Mouse (Mus musculus): Measurements from ENCODE around the gene Cnot3. TPM values are rescaled to one million over a fixed set of nuclear protein-coding genes. Genes with fewer than 3 reads are reported as not detected.

Gene Cnot3
- polyA plus RNA-seq, 1 experiment from 2014 or later: 47.4 TPM

DNA sequence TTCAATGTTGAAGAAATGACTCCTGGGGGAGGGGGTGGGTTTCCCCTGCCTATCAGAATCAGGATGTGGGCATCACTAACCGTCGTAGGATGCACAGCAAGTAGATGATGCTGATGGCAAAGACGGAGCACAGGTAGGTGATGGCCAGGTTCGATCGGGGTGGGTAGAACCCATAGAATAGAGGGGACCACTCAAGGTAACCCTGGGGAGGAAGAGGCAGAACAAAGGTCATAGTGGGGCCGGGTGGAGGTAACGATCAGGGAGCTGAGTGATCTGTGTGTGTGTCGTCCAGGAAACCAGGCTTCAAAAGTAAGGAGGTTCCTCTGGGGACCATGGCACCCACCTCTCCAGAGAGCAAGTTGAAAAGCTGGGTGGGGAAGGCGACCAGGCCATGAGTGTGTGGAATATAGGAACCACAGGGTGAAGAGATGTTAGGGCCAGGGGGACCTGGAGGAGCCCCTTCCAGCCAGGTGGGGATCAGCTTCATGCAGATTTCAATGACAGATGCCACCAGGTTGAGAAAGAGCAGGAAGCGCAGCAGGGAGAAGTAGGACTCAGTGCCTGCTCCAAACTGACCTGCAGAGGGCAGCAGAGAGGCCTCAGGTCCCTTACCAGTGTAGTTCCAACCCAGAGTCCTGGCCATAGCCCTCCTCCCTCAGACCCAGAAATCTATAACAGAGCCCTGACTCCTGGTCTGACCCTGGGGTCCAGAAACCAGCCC is 29.6 kb downstream of the Cnot3 start:
- Histone ChIP-seq H3K27ac (no peak overlapping the region), H3K4me3 (ENCODE audit: inconsistent target) (no peak overlapping the region), H3K79me2 (ENCODE audit: inconsistent target) (no peaks in the 10 kb centered on the region), H3K36me3 (ENCODE audit: inconsistent target) (no peaks in the 10 kb centered on the region)
- 75% methylated on average over 10 of the region's 10 CpGs for WGBS (ENCODE audit: missing documents)

DNA sequence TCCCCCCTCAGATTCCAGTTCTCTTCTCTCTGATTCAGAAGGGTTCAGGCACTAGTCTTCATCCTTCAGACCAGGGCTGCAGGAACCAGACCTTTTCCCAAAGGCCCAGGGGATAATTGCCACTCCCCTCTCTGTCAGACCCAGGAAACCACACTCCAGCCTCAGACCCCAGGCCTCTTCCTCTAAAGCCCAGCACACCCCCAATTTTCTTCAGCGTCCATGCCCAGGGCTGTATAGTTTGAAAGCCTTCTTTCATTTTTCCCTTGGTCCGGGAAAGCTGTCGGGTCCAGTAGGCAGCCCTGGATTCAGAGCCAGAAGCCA is 30.1 kb downstream of the Cnot3 start:
- Histone ChIP-seq H3K4me3 (ENCODE audit: inconsistent target) (no peak overlapping the region), H3K27ac (no peak overlapping the region), H3K36me3 (ENCODE audit: inconsistent target) (no peaks in the 10 kb centered on the region), H3K79me2 (ENCODE audit: inconsistent target) (no peaks in the 10 kb centered on the region)
- WGBS (ENCODE audit: missing documents): 73% methylated on average over 3 of the region's 3 CpGs

DNA sequence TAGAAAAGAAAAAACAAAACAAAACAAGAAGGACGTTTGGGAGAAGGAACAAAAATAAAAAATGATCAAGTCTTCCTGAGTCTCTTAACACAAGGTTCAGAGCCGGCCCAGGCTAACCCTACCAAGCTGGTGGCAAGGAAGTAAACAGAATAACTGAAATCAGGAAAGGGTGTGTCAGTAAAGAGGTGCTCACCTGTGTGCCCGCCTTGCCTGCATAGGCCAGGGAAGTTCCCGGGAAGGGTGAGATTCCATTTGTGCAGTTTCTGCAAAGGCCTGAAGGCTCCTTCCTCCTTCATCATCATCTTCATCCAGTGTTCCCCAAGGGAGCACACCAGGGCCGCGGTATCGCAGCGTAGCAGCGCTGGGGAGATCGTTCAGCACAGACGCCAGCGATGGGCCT is 31.3 kb downstream of the Cnot3 start:
- 89% methylated on average over 12 of the region's 12 CpGs for WGBS (ENCODE audit: missing documents)
- H3K36me3 ChIP-seq (ENCODE audit: inconsistent target): no peaks in the 10 kb centered on the region
- no peak overlapping the region for H3K4me3 ChIP-seq (ENCODE audit: inconsistent target)
- H3K79me2 ChIP-seq (ENCODE audit: inconsistent target): no peaks in the 10 kb centered on the region
- no peak overlapping the region for H3K27ac ChIP-seq

DNA sequence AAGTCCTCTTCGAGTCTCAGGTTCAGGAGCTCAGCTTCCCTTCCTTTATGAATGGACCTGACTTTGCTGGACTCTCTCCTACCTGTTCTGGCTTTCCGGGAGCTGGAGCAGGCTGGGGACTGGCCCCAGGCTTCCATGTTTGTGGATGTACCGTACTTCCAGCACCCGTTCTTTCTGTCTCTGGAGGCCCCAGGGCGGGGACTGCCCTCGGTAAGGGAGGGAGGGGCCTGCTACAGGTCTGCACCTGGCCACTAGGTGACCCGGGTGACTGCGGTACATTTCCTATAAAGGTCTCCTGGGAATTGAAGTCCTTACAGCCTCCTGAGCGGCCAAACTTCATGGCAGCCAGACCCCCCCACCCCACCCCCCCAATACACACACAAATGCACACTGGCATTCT is 32.3 kb downstream of the Cnot3 start, which contains the start of gene Tmc4:
TSS of gene Tmc4 (minus strand) at position 212 of the 400 bp plus-strand sequence.
- Histone ChIP-seq H3K36me3 (ENCODE audit: inconsistent target) (no peaks in the 10 kb centered on the region), H3K79me2 (ENCODE audit: inconsistent target) (no peaks in the 10 kb centered on the region), H3K4me3 (ENCODE audit: inconsistent target) (no peak within 1 kb of the TSS), H3K27ac (no peak within 1 kb of the TSS)
- WGBS (ENCODE audit: missing documents): 82% methylated on average over 8 of the region's 9 CpGs

DNA sequence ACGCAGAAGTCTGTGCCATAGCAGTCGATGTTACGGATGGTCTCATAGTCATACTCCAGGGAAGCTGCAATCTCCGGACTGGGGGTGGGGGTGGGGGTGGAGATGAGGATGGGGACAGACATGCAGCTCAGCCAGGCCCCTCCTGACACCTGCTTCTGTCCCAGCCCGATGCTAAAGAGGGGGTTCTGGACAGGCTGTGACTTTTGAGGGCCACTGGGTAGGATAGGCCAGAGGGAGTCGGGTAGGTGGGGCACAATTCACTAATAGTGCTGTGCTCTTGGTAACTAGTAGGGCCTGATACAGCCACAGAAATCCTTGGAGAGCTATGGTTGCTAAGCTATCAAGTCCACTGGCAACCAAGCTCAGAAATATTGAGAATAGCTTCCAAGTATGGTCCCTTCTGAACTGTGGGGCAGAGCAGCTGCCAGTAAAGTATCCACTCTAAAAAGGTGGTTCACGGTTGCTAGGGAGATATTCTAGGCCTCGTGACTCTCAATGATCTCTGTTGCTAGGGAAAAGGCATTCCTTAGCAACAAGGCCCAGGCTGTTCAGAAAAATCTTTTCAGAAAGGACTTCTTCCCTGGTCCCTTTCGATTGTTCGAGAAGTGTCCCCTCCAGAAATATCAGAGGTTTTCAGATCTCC is 39.0 kb downstream of the Cnot3 start:
- Histone ChIP-seq H3K27ac (no peak overlapping the region), H3K79me2 (ENCODE audit: inconsistent target) (no peaks in the 10 kb centered on the region), H3K36me3 (ENCODE audit: inconsistent target) (0 out of 2 replicates have a peak, but pooled peaks cover 8% of the 10 kb centered on the region), H3K4me3 (ENCODE audit: inconsistent target) (no peak overlapping the region)
- 94% methylated on average over 10 of the region's 10 CpGs for WGBS (ENCODE audit: missing documents)

DNA sequence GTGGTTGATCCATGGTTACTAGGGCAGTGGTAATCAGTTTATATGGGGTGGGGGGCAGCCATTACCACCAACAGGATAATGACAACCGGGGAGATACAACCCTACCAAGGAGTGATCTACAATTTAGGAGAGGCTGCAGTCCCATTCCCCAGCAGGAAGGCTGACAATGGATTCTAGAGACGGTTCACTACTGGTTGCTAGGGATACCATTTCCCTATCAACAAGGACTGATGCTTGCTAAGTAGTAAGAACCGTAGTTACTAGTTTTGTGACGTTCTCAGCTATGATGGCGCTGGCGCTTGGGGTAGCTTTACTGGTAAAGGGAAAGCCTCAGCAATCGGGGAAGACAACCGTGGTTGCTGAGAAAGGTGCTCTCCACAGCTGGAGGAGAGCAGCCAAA is 39.6 kb downstream of the Cnot3 start:
- Histone ChIP-seq H3K36me3 (ENCODE audit: inconsistent target) (0 out of 2 replicates have a peak, but pooled peaks cover 8% of the 10 kb centered on the region), H3K79me2 (ENCODE audit: inconsistent target) (no peaks in the 10 kb centered on the region), H3K27ac (no peak overlapping the region), H3K4me3 (ENCODE audit: inconsistent target) (no peak overlapping the region)
- WGBS (ENCODE audit: missing documents): 99% methylated on average over 8 of the region's 8 CpGs

DNA sequence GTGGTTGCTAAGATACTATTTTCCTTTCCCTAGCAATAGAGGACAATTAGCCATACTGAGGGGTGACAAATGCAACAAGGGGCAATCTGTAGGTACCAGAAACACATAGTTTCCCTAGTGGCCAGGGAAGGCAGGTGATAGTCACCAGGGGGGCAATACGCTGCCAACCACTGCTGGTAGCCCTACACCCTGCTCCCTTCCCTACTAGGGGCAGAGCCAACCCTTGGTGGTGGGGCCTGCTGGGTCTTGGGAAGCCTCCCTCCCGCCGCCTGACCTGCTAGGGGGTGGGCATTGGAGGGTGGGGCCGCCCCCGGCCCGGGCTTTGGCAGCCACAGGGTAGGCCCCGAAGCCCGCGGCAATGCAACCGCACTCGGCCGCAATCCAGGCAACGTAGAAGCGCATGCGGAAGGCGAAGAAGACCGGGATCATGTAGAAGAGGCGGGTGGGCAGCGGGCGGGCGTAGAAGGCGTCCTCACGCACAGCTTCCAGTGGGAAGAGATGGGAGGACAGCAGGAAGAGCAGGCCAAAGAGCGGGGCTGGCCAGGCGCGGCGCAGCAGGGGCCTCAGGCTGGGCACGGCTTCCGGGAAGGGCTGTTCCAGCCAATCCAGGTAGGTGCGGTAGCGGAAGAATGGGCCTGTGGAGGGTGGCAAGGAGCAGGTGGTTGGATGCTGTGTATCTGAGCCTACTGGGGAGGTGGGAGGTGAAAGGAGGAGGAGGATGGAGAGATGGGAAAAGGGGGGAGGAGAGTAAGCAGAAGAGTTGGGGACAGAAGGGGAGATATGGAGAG is 40.5 kb downstream of the Cnot3 start:
- Histone ChIP-seq H3K4me3 (ENCODE audit: inconsistent target) (no peak overlapping the region), H3K79me2 (ENCODE audit: inconsistent target) (no peaks in the 10 kb centered on the region), H3K27ac (no peak overlapping the region), H3K36me3 (ENCODE audit: inconsistent target) (0 out of 2 replicates have a peak, but pooled peaks cover 8% of the 10 kb centered on the region)
- WGBS (ENCODE audit: missing documents): 94% methylated on average over 20 of the region's 31 CpGs

DNA sequence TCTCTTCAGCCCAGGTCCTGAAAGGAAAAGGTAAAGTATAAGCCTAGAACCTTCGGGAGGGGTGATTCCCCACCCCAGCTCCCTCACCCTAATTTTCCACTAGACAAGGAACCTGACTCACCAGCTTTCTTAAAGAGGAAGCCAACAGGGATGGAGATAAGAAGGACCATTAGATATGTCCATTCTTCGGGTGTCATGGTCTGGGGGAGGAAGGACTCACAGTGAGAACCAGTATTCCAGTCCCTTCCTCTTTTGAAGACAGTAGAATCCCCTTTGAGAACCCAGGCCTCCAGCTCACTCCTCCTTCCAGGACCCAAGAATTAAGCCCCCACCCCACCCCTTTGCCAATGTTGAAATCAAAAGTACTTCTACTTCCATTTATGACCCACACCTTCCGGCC is 46.9 kb downstream of the Cnot3 start:
- H3K27ac ChIP-seq: 0 out of 2 replicates have a peak overlapping the region, but pooled peaks have one; percentile 4
- peaks cover 23% of the 10 kb centered on the region for H3K79me2 ChIP-seq (ENCODE audit: inconsistent target)
- 6% methylated on average over 3 of the region's 3 CpGs for WGBS (ENCODE audit: missing documents)
- 0 out of 2 replicates have a peak, but pooled peaks cover 6% of the 10 kb centered on the region for H3K36me3 ChIP-seq (ENCODE audit: inconsistent target)
- H3K4me3 ChIP-seq (ENCODE audit: inconsistent target): peak overlapping the region; percentile 61

DNA sequence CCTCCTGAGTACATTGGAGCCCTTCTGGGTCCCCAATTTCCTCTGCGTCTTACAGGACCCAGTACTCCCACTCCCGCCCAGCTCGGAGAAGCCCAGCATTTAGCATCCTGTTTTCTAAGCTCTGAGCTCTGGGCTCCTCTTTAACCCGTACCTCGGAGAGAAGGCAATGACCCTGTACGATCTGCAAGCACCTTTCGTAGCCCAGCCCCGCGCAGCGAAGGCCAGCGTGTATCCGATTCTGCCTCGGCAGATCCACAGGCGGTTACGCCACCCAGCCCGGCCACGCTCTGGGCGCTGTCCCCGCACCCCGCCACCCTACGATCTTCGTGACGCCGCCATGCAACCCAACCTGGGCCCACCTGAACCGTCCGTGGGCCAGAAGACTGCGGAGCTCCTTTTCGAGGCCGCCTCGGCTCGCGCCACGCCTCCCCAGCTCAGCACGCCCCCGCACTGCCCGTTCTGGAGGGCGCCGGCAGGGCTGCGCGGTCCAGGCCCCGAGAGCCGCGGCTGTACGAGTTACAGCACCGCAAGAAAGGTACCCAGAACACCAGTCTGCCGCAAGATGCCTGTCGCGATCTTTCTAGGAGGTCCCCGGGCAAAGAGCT is 47.4 kb downstream of the Cnot3 start, which contains the start of gene Tsen34:
TSS of gene Tsen34 (plus strand) at position 482 of the 605 bp plus-strand sequence.
- WGBS (ENCODE audit: missing documents): under 1% methylated on average over 49 of the region's 49 CpGs
- Histone ChIP-seq H3K79me2 (ENCODE audit: inconsistent target) (peaks cover 29% of the 10 kb centered on the region), H3K4me3 (ENCODE audit: inconsistent target) (peak within 1 kb of the TSS; percentile 61), H3K27ac (peak within 1 kb of the TSS; percentile 91), H3K36me3 (ENCODE audit: inconsistent target) (peaks cover 10% of the 10 kb centered on the region; the same call in 1 of the 2 replicates)

DNA sequence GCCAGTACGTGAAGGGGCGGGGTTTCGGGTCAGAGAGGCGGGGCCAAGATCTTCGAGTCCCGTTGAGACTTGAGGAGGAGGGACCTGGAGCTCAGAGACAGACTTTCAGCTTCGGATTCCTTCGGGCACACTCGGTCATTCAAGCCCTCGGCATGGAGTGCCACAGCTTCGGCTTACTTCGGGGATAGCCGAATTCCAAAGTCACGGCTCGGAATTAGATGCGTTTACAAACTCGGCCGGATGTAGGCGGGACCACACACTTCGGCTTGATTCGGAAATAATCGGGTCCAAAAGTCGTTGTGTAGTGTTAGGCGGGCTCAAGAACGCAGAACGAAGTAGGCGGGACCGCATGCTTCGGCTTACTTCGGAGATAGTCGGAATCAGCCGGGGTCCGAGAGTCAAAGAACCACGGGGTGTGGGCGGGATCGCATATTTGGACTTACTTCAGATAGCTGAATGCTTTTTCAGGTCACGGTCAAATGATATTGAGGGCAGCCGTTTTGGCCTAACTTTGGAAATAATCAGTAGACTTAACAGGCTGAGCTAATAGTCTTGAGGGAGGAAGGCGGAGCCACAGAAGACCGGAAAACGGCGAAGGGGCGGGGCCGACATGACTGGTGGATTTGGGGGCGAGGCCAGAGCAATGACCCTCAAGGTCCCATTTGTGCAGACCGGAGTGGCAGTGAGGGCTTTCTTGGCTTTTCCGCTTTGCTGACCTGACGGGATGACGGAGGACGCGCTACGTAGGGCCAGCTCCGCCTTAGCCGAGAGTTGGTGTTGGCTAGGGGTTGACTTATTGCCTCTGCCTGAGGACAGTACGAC is 48.1 kb downstream of the Cnot3 start, which contains the start of gene Mboat7:
TSS of gene Mboat7 (minus strand) at position 537 of the 822 bp plus-strand sequence.
- peak within 1 kb of the TSS; percentile 91 for H3K27ac ChIP-seq

DNA sequence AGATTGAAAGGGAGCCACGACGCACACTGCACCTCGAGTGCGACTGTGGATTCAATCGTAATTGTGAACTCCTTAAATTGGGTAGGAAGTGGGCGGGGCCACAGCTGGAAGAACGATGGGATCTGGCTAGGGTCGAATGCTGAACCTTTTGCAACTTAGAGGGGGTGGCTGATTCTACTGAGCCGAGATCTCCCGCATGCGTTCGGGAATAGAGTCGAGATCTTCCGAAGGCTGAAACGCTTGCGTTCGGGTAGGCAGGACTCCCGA is 48.7 kb downstream of the Cnot3 start:
- Histone ChIP-seq H3K36me3 (ENCODE audit: inconsistent target) (peaks cover 22% of the 10 kb centered on the region), H3K4me3 (ENCODE audit: inconsistent target) (peak overlapping the region; percentile 61), H3K79me2 (ENCODE audit: inconsistent target) (peaks cover 36% of the 10 kb centered on the region), H3K27ac (peak overlapping the region; percentile 91)
- 0% methylated on average over 18 of the region's 18 CpGs for WGBS (ENCODE audit: missing documents)

More for the DNA sequence above, 48.1 kb downstream of the Cnot3 start, which contains the start of gene Mboat7:
- Histone ChIP-seq H3K36me3 (ENCODE audit: inconsistent target) (peaks cover 16% of the 10 kb centered on the region), H3K4me3 (ENCODE audit: inconsistent target) (peak within 1 kb of the TSS; percentile 61), H3K79me2 (ENCODE audit: inconsistent target) (peaks cover 36% of the 10 kb centered on the region)
- WGBS (ENCODE audit: missing documents): under 1% methylated on average over 52 of the region's 55 CpGs

DNA sequence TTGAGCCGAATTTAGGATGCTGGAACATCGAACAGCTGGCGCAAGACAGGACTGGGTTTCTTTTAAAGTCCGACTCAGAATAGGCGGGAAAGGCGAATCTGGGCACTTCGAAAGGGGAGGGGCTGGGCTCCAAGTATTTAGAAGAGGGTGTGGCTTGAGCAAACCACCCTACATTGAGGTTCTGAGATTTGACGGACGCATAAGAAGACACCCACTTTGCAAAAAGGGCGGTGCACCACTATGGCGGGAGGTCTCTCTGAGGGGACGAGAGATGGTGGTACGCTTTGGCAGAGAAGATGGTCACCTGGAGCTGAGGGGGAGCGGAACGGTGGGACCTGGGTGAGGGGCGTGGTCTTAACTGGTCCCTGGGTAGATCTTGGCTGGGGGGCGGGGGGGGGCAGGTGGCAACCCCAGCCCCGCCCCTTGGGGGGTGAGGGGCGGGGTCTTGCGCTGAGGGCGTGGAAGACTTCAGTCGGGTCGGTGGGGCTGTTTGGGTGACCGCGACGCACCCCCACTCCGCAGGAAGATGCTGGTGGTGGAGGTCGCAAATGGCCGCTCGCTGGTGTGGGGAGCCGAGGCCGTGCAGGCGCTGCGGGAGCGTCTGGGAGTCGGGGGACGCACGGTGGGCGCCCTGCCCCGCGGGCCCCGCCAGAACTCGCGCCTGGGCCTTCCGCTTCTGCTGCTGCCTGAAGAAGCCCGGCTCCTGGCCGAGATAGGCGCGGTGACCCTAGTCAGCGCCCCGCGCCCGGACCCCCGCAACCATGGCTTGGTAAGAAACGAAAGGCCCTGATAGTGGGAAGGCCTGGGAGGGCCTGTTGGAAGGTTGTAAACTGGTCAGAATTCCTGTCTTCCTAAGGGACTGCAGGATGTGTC is 49.2 kb downstream of the Cnot3 start:
- WGBS (ENCODE audit: missing documents): under 1% methylated on average over 49 of the region's 55 CpGs
- Histone ChIP-seq H3K36me3 (ENCODE audit: inconsistent target) (peaks cover 28% of the 10 kb centered on the region), H3K27ac (peak overlapping the region; percentile 91), H3K79me2 (ENCODE audit: inconsistent target) (peaks cover 36% of the 10 kb centered on the region), H3K4me3 (ENCODE audit: inconsistent target) (peak overlapping the region; percentile 62)

DNA sequence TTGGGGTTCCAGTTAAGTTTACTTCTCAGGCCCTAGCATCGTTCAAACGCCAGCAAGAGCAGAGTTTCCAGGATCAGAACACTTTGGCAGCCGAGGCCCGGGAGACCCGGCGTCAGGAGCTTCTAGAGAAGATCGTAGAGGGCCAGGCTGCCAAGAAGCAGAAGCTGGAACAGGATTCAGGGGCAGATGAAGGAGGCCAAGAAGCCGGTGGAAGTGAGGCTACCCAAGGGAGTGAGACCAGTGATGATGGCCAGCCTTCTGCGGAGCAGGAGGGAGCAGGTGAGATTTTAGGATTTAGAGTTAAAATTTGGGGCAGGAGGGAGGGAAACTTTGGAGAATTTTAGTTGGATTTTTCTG is 49.9 kb downstream of the Cnot3 start:
- WGBS (ENCODE audit: missing documents): 6% methylated on average over 8 of the region's 9 CpGs
- Histone ChIP-seq H3K4me3 (ENCODE audit: inconsistent target) (peak overlapping the region; percentile 62), H3K79me2 (ENCODE audit: inconsistent target) (peaks cover 36% of the 10 kb centered on the region), H3K36me3 (ENCODE audit: inconsistent target) (peaks cover 34% of the 10 kb centered on the region), H3K27ac (peak overlapping the region; percentile 53)

Measured in macrophage (primary cell).